Mouse (Mus musculus) hindbrain, embryonic 16.5 days (tissue): ENCODE measurements around the gene Zfp652. TPM values are rescaled to one million over a fixed set of nuclear protein-coding genes. Genes with fewer than 3 reads are reported as not detected.

Experiments
- ATAC-seq: fragments of 200-750 bp; cut with Nextera tagmentation; 2 replicates; pipeline ENCODE4 v1.8.0; 2017; ENCODE audit warnings: moderate TSS enrichment, moderate library complexity
- H3K27ac ChIP-seq: fragments of 300-500 bp; sonication (generic); 2 replicates; pipeline ENCODE4 v1.5.1; 2014; ENCODE audit warnings: low read depth, mild to moderate bottlenecking, control low read depth, low read length, moderate library complexity
- H3K27me3 ChIP-seq: fragments of 300-500 bp; sonication (generic); replicated peaks from 2 replicates; pipeline ENCODE4 v1.6.1; 2014; ENCODE audit warnings: low read length; ENCODE audit not compliant: control insufficient read depth, insufficient read depth
- H3K36me3 ChIP-seq: fragments of 300-500 bp; sonication (generic); 2 replicates; pipeline ENCODE4 v1.6.1; 2014; ENCODE audit warnings: mild to moderate bottlenecking, low read length, moderate library complexity, mixed read lengths; ENCODE audit not compliant: control insufficient read depth, insufficient read depth
- H3K4me1 ChIP-seq: fragments of 300-500 bp; sonication (generic); 2 replicates; pipeline ENCODE4 v1.6.1; 2014; ENCODE audit warnings: low read depth, low read length; ENCODE audit not compliant: control insufficient read depth, insufficient read depth
- H3K4me2 ChIP-seq: fragments of 300-500 bp; sonication (generic); 2 replicates; pipeline ENCODE4 v1.6.1; 2014; ENCODE audit warnings: mild to moderate bottlenecking, low read length, control low read depth, moderate library complexity
- H3K4me3 ChIP-seq: fragments of 300-500 bp; sonication (generic); 2 replicates; pipeline ENCODE4 v1.5.1; 2014; ENCODE audit warnings: mild to moderate bottlenecking, low read length, control low read depth, moderate library complexity
- H3K9ac ChIP-seq: fragments of 300-500 bp; sonication (generic); 2 replicates; pipeline ENCODE4 v1.6.1; 2014; ENCODE audit warnings: low read depth, mild to moderate bottlenecking, control low read depth, low read length, moderate library complexity
- H3K9me3 ChIP-seq: fragments of 300-500 bp; sonication (generic); 2 replicates; pipeline ENCODE4 v1.6.1; 2014; ENCODE audit warnings: mild to moderate bottlenecking, low read length, moderate library complexity; ENCODE audit not compliant: control insufficient read depth
- WGBS: fragments of 180-500 bp; shearing (Covaris S2); extraction: QIAGEN DNeasy Blood & Tissue Kit; methylation state at CpG from one replicate; pipeline ENCODE4 v1.1.7; 2014; 5-methylcytosine and 5-hydroxymethylcytosine counted together
- polyA plus RNA-seq: library from polyadenylated mRNA; unstranded; fragments of >200 nt; fragmentation: Nextera tagmentation; extraction: Ambion mirVana; gene quantifications from 2 replicates; pipeline ENCODE4 v1.2.1, GENCODE M21; 2015

Zfp652 gene
- polyA plus RNA-seq, 1 experiment from 2014 or later = 21.7 TPM

DNA sequence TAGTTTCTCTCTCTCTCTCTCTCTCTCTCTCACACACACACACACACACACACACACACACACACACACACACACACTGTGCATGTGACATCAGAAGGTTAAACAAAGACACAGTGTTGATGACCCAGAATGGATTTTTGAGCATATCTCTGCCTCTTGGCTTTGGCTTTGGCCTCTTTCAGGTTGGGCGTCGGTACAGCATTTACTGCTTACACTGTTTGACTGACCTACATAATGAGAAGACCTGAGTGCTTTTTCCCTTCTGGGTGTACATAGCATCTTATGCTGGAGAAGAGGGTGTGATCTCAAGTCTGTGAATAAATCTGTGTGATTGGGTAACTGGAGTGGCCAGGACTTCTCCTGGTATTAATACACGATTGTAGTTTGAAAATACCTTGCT, 6.9 kb downstream of the Zfp652 start:
- ATAC-seq = no peak
- H3K4me3 ChIP-seq = no peak overlapping the region
- H3K9me3 ChIP-seq = no peaks in the 10 kb centered on the region
- H3K4me1 ChIP-seq = peaks cover 20% of the 10 kb centered on the region
- H3K27ac ChIP-seq = no peak overlapping the region
- no peaks in the 10 kb centered on the region for H3K27me3 ChIP-seq
- H3K9ac ChIP-seq = no peak overlapping the region
- H3K36me3 ChIP-seq = no peaks in the 10 kb centered on the region
- no peak overlapping the region for H3K4me2 ChIP-seq
- WGBS = 82% methylated on average over 3 of the region's 3 CpGs

GRCm38 (mm10) chr11:95723287-95723686, 10.8 kb downstream of the Zfp652 start, which contains the start of gene B130006D01Rik:
TSS of gene B130006D01Rik (plus strand) at chr11:95723587.
- Histone ChIP-seq H3K9ac (no peak within 1 kb of the TSS), H3K27me3 (no peaks in the 10 kb centered on the region), H3K4me3 (no peak within 1 kb of the TSS), H3K36me3 (no peaks in the 10 kb centered on the region), H3K4me1 (no peaks in the 10 kb centered on the region), H3K4me2 (no peak within 1 kb of the TSS), H3K27ac (no peak within 1 kb of the TSS), H3K9me3 (no peaks in the 10 kb centered on the region)
- WGBS = 96% methylated on average over 5 of the region's 5 CpGs
- ATAC-seq = no peak

GRCm38 (mm10) chr11:95724466-95724865, 12.0 kb downstream of the Zfp652 start:
- Histone ChIP-seq H3K27me3 (no peaks in the 10 kb centered on the region), H3K27ac (no peak overlapping the region), H3K4me2 (no peak overlapping the region), H3K9ac (no peak overlapping the region), H3K4me3 (no peak overlapping the region), H3K9me3 (no peaks in the 10 kb centered on the region), H3K36me3 (no peaks in the 10 kb centered on the region), H3K4me1 (no peaks in the 10 kb centered on the region)
- 98% methylated on average over 4 of the region's 4 CpGs for WGBS
- no peak for ATAC-seq

- H3K4me1 ChIP-seq = no peaks in the 10 kb centered on the region
- no peak overlapping the region for H3K9ac ChIP-seq
- no peaks in the 10 kb centered on the region for H3K9me3 ChIP-seq
- 87% methylated on average over 4 of the region's 4 CpGs for WGBS
- no peaks in the 10 kb centered on the region for H3K36me3 ChIP-seq
- no peak overlapping the region for H3K4me2 ChIP-seq
- no peak for ATAC-seq
- H3K27me3 ChIP-seq = no peaks in the 10 kb centered on the region
- no peak overlapping the region for H3K27ac ChIP-seq
- H3K4me3 ChIP-seq = no peak overlapping the region
Measured at GRCm38 (mm10) chr11:95726156-95726555, 13.7 kb downstream of the Zfp652 start.

DNA sequence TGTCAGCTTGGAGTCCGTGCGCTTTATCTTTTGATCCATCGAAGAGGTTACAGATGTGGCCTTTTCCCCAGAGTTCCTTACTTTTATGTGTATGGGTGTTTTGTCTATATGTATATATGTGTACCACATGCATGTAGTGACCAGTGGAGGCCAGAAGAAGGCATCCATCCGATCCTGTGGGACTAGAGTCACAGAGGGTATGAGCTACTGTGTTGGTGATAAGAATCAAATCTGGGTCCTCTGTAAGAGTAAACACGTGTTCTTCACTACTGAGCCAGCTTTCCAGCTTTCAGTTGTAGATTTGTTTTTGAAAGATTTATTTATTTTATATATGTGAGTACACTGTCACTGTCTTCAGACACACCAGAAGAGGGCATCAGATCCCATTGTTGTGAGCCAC, 15.5 kb downstream of the Zfp652 start:
- no peak for ATAC-seq

DNA sequence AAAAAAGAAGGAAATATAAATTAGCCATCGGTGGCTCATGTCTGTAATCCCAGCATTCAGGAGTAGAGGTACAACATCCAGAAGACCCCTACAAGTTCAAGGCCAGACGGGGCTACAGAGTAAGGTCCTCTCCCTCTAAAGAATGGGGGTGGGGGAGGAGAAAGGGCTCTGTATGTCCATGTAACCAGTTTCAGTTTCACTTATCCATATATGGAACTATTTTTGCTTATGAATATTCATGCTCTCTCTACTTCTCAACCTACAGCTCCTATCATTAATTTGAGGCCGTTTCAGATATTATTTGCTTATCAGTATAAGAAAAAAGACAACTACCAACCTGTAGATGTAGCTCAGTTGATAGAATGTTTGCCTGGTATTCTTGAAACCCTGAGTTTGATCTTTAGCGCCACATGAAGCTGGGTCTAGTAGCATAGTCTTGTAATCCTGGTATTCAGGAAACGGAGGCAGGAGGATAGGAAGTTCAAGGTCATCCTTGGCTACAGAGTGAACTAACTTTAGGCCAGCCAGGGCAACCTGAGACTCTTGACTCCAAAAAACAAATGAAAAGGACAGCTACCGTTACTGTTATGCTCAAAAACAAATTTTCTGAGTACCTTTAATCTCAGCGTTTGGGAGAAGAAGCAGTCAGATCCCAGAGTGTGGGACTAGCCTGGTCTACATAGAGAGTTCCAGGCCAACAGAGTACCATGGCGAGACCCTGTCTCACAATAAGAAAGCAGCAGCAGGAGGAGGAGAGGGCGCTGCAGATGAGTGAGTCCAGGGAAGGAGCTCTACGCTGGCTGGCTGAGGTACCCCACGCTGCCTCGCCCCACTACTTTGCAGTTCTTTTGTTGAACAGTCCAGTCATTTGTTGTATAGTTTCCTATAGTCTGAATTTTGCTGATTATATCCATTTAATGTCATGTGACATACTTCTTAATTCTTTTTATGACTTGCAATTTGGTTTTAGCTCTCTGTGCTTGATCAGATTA, 16.7 kb downstream of the Zfp652 start:
- Histone ChIP-seq H3K27ac (no peak overlapping the region), H3K27me3 (no peaks in the 10 kb centered on the region), H3K9ac (no peak overlapping the region), H3K9me3 (no peaks in the 10 kb centered on the region), H3K36me3 (no peaks in the 10 kb centered on the region), H3K4me3 (no peak overlapping the region), H3K4me2 (no peak overlapping the region), H3K4me1 (no peaks in the 10 kb centered on the region)
- no peak for ATAC-seq
- 85% methylated on average over 12 of the region's 12 CpGs for WGBS

More for the DNA sequence above, 15.5 kb downstream of the Zfp652 start:
- Histone ChIP-seq H3K4me1 (no peaks in the 10 kb centered on the region), H3K4me2 (no peak overlapping the region), H3K36me3 (no peaks in the 10 kb centered on the region), H3K9me3 (no peaks in the 10 kb centered on the region), H3K9ac (no peak overlapping the region), H3K27me3 (no peaks in the 10 kb centered on the region), H3K4me3 (no peak overlapping the region), H3K27ac (no peak overlapping the region)
- WGBS = 96% methylated on average over 5 of the region's 5 CpGs

DNA sequence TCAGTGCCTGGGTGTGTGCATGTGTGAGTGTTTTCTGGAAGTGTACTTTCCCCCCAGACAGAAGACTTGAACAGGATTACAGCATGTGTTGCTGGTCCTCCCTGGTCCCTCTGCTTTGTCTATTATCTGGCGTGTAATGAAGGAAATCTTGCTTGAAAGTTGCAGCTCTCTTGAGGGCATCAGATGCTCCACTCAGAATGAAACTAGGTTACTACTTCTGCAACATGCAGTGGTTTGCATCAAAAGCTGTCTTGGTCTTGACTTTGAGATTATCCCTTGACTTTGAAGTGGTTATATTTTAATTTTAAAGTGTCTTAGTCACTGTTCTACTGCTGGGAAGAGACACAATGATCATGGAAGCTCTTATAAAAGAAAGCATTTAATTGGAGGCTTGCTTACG, 22.0 kb downstream of the Zfp652 start:
- Histone ChIP-seq H3K36me3 (no peaks in the 10 kb centered on the region), H3K4me2 (no peak overlapping the region), H3K9me3 (no peaks in the 10 kb centered on the region), H3K4me3 (no peak overlapping the region), H3K27ac (no peak overlapping the region), H3K9ac (no peak overlapping the region), H3K27me3 (no peaks in the 10 kb centered on the region), H3K4me1 (no peaks in the 10 kb centered on the region)
- WGBS = 80% methylated on average over 2 of the region's 2 CpGs
- ATAC-seq = no peak

GRCm38 (mm10) chr11:95737811-95738210, 25.3 kb downstream of the Zfp652 start:
- no peak overlapping the region for H3K4me2 ChIP-seq
- no peaks in the 10 kb centered on the region for H3K36me3 ChIP-seq
- no peak overlapping the region for H3K9ac ChIP-seq
- no peaks in the 10 kb centered on the region for H3K4me1 ChIP-seq
- 95% methylated on average over 3 of the region's 3 CpGs for WGBS
- no peak overlapping the region for H3K4me3 ChIP-seq
- no peaks in the 10 kb centered on the region for H3K9me3 ChIP-seq
- H3K27ac ChIP-seq = no peak overlapping the region
- ATAC-seq = no peak
- H3K27me3 ChIP-seq = no peaks in the 10 kb centered on the region

DNA sequence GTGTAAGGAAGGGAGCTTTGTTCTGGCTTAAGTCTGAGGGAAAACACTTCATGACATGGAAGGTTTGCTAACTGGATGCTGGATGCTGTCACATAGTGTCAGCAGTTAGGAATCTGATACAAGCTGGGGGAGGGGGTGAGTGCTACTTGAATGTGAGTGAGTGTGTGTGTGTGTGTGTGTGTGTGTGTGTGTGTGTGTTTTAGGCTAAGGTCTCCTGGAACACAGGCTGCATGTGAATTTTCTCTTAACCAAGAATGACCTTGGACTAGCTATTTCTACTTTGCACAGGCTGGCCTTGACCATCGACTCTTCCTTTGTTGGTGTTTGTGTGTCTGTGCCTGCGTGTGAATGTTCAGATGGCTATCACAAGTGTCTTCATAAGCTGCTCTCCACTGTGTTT, 32.0 kb downstream of the Zfp652 start:
- Histone ChIP-seq H3K4me3 (no peak overlapping the region), H3K9ac (no peak overlapping the region; the same call in 1 of the 2 replicates), H3K27ac (no peak overlapping the region), H3K4me1 (no peaks in the 10 kb centered on the region), H3K4me2 (no peak overlapping the region), H3K27me3 (no peaks in the 10 kb centered on the region), H3K9me3 (no peaks in the 10 kb centered on the region), H3K36me3 (0 out of 2 replicates have a peak, but pooled peaks cover 8% of the 10 kb centered on the region)
- 97% methylated on average over 2 of the region's 2 CpGs for WGBS
- ATAC-seq = no peak
